In genomic region chr16:96469640-96470039, GRCm38 (mm10) we compare ENCODE assay signal across 9 mouse cellular contexts. TPM values are rescaled to one million over a fixed set of nuclear protein-coding genes. Genes with fewer than 3 reads are reported as not detected.
DNase-seq lines count a peak whose midpoint lies in the region; ATAC-seq and TF ChIP-seq lines count a peak whose summit lies in the region.
"Had no signal": no experiment of that assay in that cellular context is flagged by ENCODE, and none has a peak within 500 bp of the region (broad histone marks: within the 10 kb centered on the region; RNA-seq: fewer than 3 reads in every experiment).

No protein-coding gene starts in this region.

- intact Hi-C loops in heart, postnatal 36 days (cut with DNase I) = no loop called here

- peak; percentile 63 for TF ChIP-seq CTCF in kidney, postnatal 0 days (IDR thresholded peaks at IDR 0.05; ENCODE audit: low read depth)
- TF ChIP-seq CTCF in E14TG2a.4 (conservative IDR thresholded peaks at IDR 0.05; ENCODE audit: low read length) = peak; percentile 58

- no peak overlapping the region for H3K4me3 ChIP-seq in kidney, postnatal 0 days (replicated peaks; ENCODE audit: low read depth, low read length)
- H3K4me3 ChIP-seq in kidney, embryonic 16.5 days (ENCODE audit: low read length) = no peak overlapping the region
- H3K4me3 ChIP-seq in E14TG2a.4 (replicated peaks; ENCODE audit: low read length) = no peak overlapping the region
- 0 out of 2 replicates have a peak overlapping the region, but pooled peaks have one; percentile 40 for H3K4me3 ChIP-seq in neural tube, embryonic 15.5 days (replicated peaks)
- H3K4me3 ChIP-seq in heart, embryonic 10.5 days = no peak overlapping the region
- H3K4me3 ChIP-seq: lung, embryonic 15.5 days had no signal

- H3K9ac ChIP-seq in kidney, postnatal 0 days (ENCODE audit: low read depth, low read length) = no peak overlapping the region
- H3K9ac ChIP-seq in kidney, embryonic 16.5 days (replicated peaks; ENCODE audit: low read length) = no peak overlapping the region
- no peak overlapping the region for H3K9ac ChIP-seq in neural tube, embryonic 15.5 days (replicated peaks)
- H3K9ac ChIP-seq: lung, embryonic 15.5 days had no signal

- H3K4me1 ChIP-seq in kidney, postnatal 0 days (replicated peaks; ENCODE audit: insufficient read depth, low read length) = no peaks in the 10 kb centered on the region
- peaks cover 19% of the 10 kb centered on the region for H3K4me1 ChIP-seq in kidney, embryonic 16.5 days (ENCODE audit: insufficient read depth, low read length)
- 0 out of 2 replicates have a peak, but pooled peaks cover 2% of the 10 kb centered on the region for H3K4me1 ChIP-seq in E14TG2a.4 (replicated peaks; ENCODE audit: low read depth, low read length)
- peaks cover 35% of the 10 kb centered on the region for H3K4me1 ChIP-seq in neural tube, embryonic 15.5 days
- H3K4me1 ChIP-seq in heart, embryonic 10.5 days = peaks cover 22% of the 10 kb centered on the region

- H3K4me2 ChIP-seq in kidney, postnatal 0 days (ENCODE audit: low read length) = no peak overlapping the region
- no peak overlapping the region for H3K4me2 ChIP-seq in kidney, embryonic 16.5 days (replicated peaks; ENCODE audit: low read depth, low read length)
- peak overlapping the region; percentile 51 for H3K4me2 ChIP-seq in neural tube, embryonic 15.5 days
- H3K4me2 ChIP-seq: lung, embryonic 15.5 days had no signal

- DNase-seq in kidney, postnatal 0 days (ENCODE audit: low spot score) = peak; percentile 44
- no peak for DNase-seq in heart, postnatal 36 days
- no peak for DNase-seq in layer of hippocampus, adult 8-10 months (ENCODE audit: low spot score in 2 of 2)
- no peak for DNase-seq in heart, embryonic 10.5 days (ENCODE audit: low spot score)

- no peaks in the 10 kb centered on the region for H3K27me3 ChIP-seq in kidney, postnatal 0 days (ENCODE audit: insufficient read depth, low read length)
- peaks cover 4% of the 10 kb centered on the region; the same call in 1 of the 2 replicates for H3K27me3 ChIP-seq in kidney, embryonic 16.5 days (ENCODE audit: insufficient read depth, low read length)
- peaks cover 2% of the 10 kb centered on the region; the same call in 1 of the 2 replicates for H3K27me3 ChIP-seq in E14TG2a.4 (ENCODE audit: insufficient read depth, low read length)
- H3K27me3 ChIP-seq in neural tube, embryonic 15.5 days (replicated peaks) = no peaks in the 10 kb centered on the region
- peaks cover 12% of the 10 kb centered on the region; the same call in 1 of the 2 replicates for H3K27me3 ChIP-seq in heart, embryonic 10.5 days (ENCODE audit: insufficient read depth, poor library complexity, severe bottlenecking)
- H3K27me3 ChIP-seq: lung, embryonic 15.5 days had no signal

- no peaks in the 10 kb centered on the region for H3K9me3 ChIP-seq in kidney, postnatal 0 days (replicated peaks; ENCODE audit: low read length)
- H3K9me3 ChIP-seq in kidney, embryonic 16.5 days (ENCODE audit: low read length) = no peaks in the 10 kb centered on the region
- no peaks in the 10 kb centered on the region for H3K9me3 ChIP-seq in E14TG2a.4 (ENCODE audit: low read length)
- no peaks in the 10 kb centered on the region for H3K9me3 ChIP-seq in neural tube, embryonic 15.5 days (replicated peaks)
- no peaks in the 10 kb centered on the region for H3K9me3 ChIP-seq in heart, embryonic 10.5 days
- H3K9me3 ChIP-seq: lung, embryonic 15.5 days had no signal

- H3K36me3 ChIP-seq in kidney, postnatal 0 days (ENCODE audit: insufficient read depth, low read length) = no peaks in the 10 kb centered on the region
- no peaks in the 10 kb centered on the region for H3K36me3 ChIP-seq in kidney, embryonic 16.5 days (ENCODE audit: insufficient read depth, low read length)
- no peaks in the 10 kb centered on the region for H3K36me3 ChIP-seq in E14TG2a.4 (ENCODE audit: insufficient read depth, low read length)
- no peaks in the 10 kb centered on the region for H3K36me3 ChIP-seq in neural tube, embryonic 15.5 days
- no peaks in the 10 kb centered on the region for H3K36me3 ChIP-seq in heart, embryonic 10.5 days
- H3K36me3 ChIP-seq: lung, embryonic 15.5 days had no signal

- ATAC-seq in kidney, postnatal 0 days (replicated peaks; ENCODE audit: low FRiP score, low read depth) = no peak
- no peak for ATAC-seq in kidney, embryonic 16.5 days (ENCODE audit: low FRiP score, low TSS enrichment)
- peak; percentile 83 for ATAC-seq in granulocyte monocyte progenitor cell, adult 5-6 weeks (replicated peaks; ENCODE audit: poor library complexity, severe bottlenecking)
- no peak for ATAC-seq in neural tube, embryonic 15.5 days (ENCODE audit: low FRiP score)

- 48% methylated on average over 4 of the region's 4 CpGs for WGBS in kidney, postnatal 0 days
- WGBS in kidney, embryonic 16.5 days = 41% methylated on average over 4 of the region's 4 CpGs
- 59% methylated on average over 4 of the region's 4 CpGs for WGBS in neural tube, embryonic 15.5 days
- 52% methylated on average over 4 of the region's 4 CpGs for WGBS in heart, embryonic 10.5 days

- H3K27ac ChIP-seq in kidney, postnatal 0 days = no peak overlapping the region
- H3K27ac ChIP-seq in kidney, embryonic 16.5 days (ENCODE audit: low read length) = no peak overlapping the region
- H3K27ac ChIP-seq in neural tube, embryonic 15.5 days (replicated peaks) = no peak overlapping the region
- H3K27ac ChIP-seq in heart, embryonic 10.5 days = no peak overlapping the region
- H3K27ac ChIP-seq: lung, embryonic 15.5 days had no signal

RNA-seq across cellular contexts. Expression of gene Pcp4, which starts 2.2 kb away (rescaled TPM):
- polyA plus RNA-seq in kidney, postnatal 0 days (2015; fragmentation: Nextera tagmentation; extraction: Ambion mirVana) = 96.9 and 102 TPM in 2 replicates
- 73.3 and 83.8 TPM in 2 replicates for polyA plus RNA-seq in kidney, embryonic 16.5 days (2015; fragmentation: Nextera tagmentation; extraction: Ambion mirVana)
- not detected in 2 replicates for total RNA-seq in granulocyte monocyte progenitor cell, adult 5-6 weeks (2014; fragmentation: Nextera tagmentation)
- total RNA-seq in granulocyte monocyte progenitor cell, adult 5-6 weeks (2017) = not detected in 2 replicates
- 446 and 482 TPM in 2 replicates for polyA plus RNA-seq in neural tube, embryonic 15.5 days (2015; fragmentation: Nextera tagmentation; extraction: Ambion mirVana)
- 1 to 10 TPM; 2.2 to 3.6 TPM for total RNA-seq in heart, postnatal 36 days (2021)
- 100 to 1,000 TPM; 189 to 232 (median 208) TPM for total RNA-seq in layer of hippocampus, adult 8-10 months (2022)
- polyA plus RNA-seq in heart, embryonic 10.5 days (2016; fragmentation: Nextera tagmentation; extraction: Ambion mirVana) = 2.5 and 5.5 TPM in 2 replicates

RNA-seq across cellular contexts. Expression of gene Itgb2l, which starts 26.2 kb away (rescaled TPM):
- 0.41 and 0.79 TPM in 2 replicates for polyA plus RNA-seq in kidney, postnatal 0 days (2015; fragmentation: Nextera tagmentation; extraction: Ambion mirVana)
- polyA plus RNA-seq in kidney, embryonic 16.5 days (2015; fragmentation: Nextera tagmentation; extraction: Ambion mirVana) = 0.64 and 0.78 TPM in 2 replicates
- 0.60 and 2.8 TPM in 2 replicates for total RNA-seq in granulocyte monocyte progenitor cell, adult 5-6 weeks (2014; fragmentation: Nextera tagmentation)
- 5.6 and 5.7 TPM in 2 replicates for total RNA-seq in granulocyte monocyte progenitor cell, adult 5-6 weeks (2017)
- polyA plus RNA-seq in neural tube, embryonic 15.5 days (2015; fragmentation: Nextera tagmentation; extraction: Ambion mirVana) = 0.10 and 0.42 TPM in 2 replicates
- total RNA-seq in heart, postnatal 36 days (2021) = not detected
- not detected for total RNA-seq in layer of hippocampus, adult 8-10 months (2022)
- not detected in 2 replicates for polyA plus RNA-seq in heart, embryonic 10.5 days (2016; fragmentation: Nextera tagmentation; extraction: Ambion mirVana)

Comparison
In these comparisons a context has a peak if more than half of its experiments do, and no peak if none do; other contexts are left out.
1. RNA of gene Pcp4, which starts 2.2 kb away (polyA plus RNA-seq): 446 to 482 TPM in neural tube, embryonic 15.5 days, 96.9 to 102 TPM in kidney, postnatal 0 days and 73.3 to 83.8 TPM in kidney, embryonic 16.5 days; 2.5 to 5.5 TPM in heart, embryonic 10.5 days; every median in the first group is over 10 times any median in the second.